Mouse (Mus musculus) forebrain, postnatal 0 days (tissue): ENCODE results near the gene Dhcr7. TPM values are rescaled to one million over a fixed set of nuclear protein-coding genes. Genes with fewer than 3 reads are reported as not detected.

Experiments used
- ATAC-seq: fragments of 200-750 bp; cut with Nextera tagmentation; 2 replicates; pipeline ENCODE4 v1.8.0; 2017; ENCODE audit warnings: mild to moderate bottlenecking, moderate library complexity
- DNase-seq: peaks from one replicate; pipeline ENCODE4 v3.0.0-alpha.2; 2015
- H3K27ac ChIP-seq: fragments of 300-500 bp; sonication (generic); 2 replicates; pipeline ENCODE4 v1.5.1; 2014; ENCODE audit warnings: low read depth, mild to moderate bottlenecking, antibody characterized with exemption, low read length, moderate library complexity, mixed read lengths
- H3K27me3 ChIP-seq: fragments of 300-500 bp; sonication (generic); 2 replicates; pipeline ENCODE4 v1.6.1; 2014; ENCODE audit warnings: mild to moderate bottlenecking, low read length, mixed read lengths; ENCODE audit not compliant: insufficient read depth
- H3K36me3 ChIP-seq: fragments of 300-500 bp; sonication (generic); 2 replicates; pipeline ENCODE4 v1.6.1; 2014; ENCODE audit warnings: mild to moderate bottlenecking, moderate library complexity; ENCODE audit not compliant: insufficient read depth
- H3K4me1 ChIP-seq: fragments of 300-500 bp; sonication (generic); 2 replicates; pipeline ENCODE4 v1.6.1; 2014; ENCODE audit warnings: antibody characterized with exemption; ENCODE audit not compliant: insufficient read depth
- H3K4me2 ChIP-seq: fragments of 300-500 bp; sonication (generic); 2 replicates; pipeline ENCODE4 v1.6.1; 2014; ENCODE audit warnings: low read depth, mild to moderate bottlenecking, moderate library complexity
- H3K4me3 ChIP-seq: fragments of 300-500 bp; sonication (generic); 2 replicates; pipeline ENCODE4 v1.5.1; 2014; ENCODE audit warnings: low read depth, low read length, mixed read lengths
- H3K9ac ChIP-seq: fragments of 300-500 bp; sonication (generic); 2 replicates; pipeline ENCODE4 v1.6.1; 2014; ENCODE audit warnings: mild to moderate bottlenecking
- H3K9me3 ChIP-seq: fragments of 300-500 bp; sonication (generic); 2 replicates; pipeline ENCODE4 v1.6.1; 2016; ENCODE audit warnings: low read length
- CTCF ChIP-seq: sonication (generic); IDR thresholded peaks from 2 replicates; pipeline ENCODE4 v1.5.1; 2016; ENCODE audit warnings: antibody characterized with exemption, control low read depth, low read depth
- WGBS: fragments of 180-500 bp; shearing (Covaris S2); extraction: QIAGEN DNeasy Blood & Tissue Kit; methylation state at CpG from one replicate; pipeline ENCODE4 v1.1.7; 2014; 5-methylcytosine and 5-hydroxymethylcytosine counted together
- polyA plus RNA-seq: library from polyadenylated mRNA; unstranded; fragments of >200 nt; fragmentation: Nextera tagmentation; extraction: Ambion mirVana; gene quantifications from 2 replicates; pipeline ENCODE4 v1.2.1, GENCODE M21; 2015
- total RNA-seq: library from RNA; depleted of rRNA; stranded (reverse); fragments of >200 nt; gene quantifications from 2 replicates; pipeline ENCODE4 v1.2.3, GENCODE M21; 2014

Dhcr7 gene
- total and polyA plus RNA-seq, 2 experiments from 2014 or later, result 52.7 to 75.4 TPM

GRCm38 (mm10) chr7:143833581-143834190 lies 10.7 kb downstream of the Dhcr7 start:
- ATAC-seq, result no peak
- Histone ChIP-seq H3K4me3 (no peak overlapping the region), H3K36me3 (peaks cover 17% of the 10 kb centered on the region), H3K27me3 (no peaks in the 10 kb centered on the region), H3K9me3 (no peaks in the 10 kb centered on the region), H3K9ac (no peak overlapping the region), H3K4me2 (no peak overlapping the region), H3K4me1 (peaks cover 34% of the 10 kb centered on the region), H3K27ac (no peak overlapping the region)
- no peak for DNase-seq
- TF ChIP-seq CTCF, result no peak
- WGBS, result 81% methylated on average over 6 of the region's 6 CpGs

GRCm38 (mm10) chr7:143834316-143834715 lies 11.4 kb downstream of the Dhcr7 start:
- Histone ChIP-seq H3K27me3 (no peaks in the 10 kb centered on the region), H3K4me2 (no peak overlapping the region), H3K4me3 (no peak overlapping the region), H3K36me3 (peaks cover 21% of the 10 kb centered on the region), H3K9ac (no peak overlapping the region), H3K27ac (no peak overlapping the region), H3K9me3 (no peaks in the 10 kb centered on the region), H3K4me1 (peaks cover 34% of the 10 kb centered on the region)
- ATAC-seq (no peak), DNase-seq (no peak)
- no peak for TF ChIP-seq CTCF
- 95% methylated on average over 2 of the region's 2 CpGs for WGBS

GRCm38 (mm10) chr7:143834972-143835371 lies 12.0 kb downstream of the Dhcr7 start:
- Histone ChIP-seq H3K4me1 (peaks cover 34% of the 10 kb centered on the region), H3K9me3 (no peaks in the 10 kb centered on the region)

GRCm38 (mm10) chr7:143837705-143838358 lies 14.9 kb downstream of the Dhcr7 start:
- H3K36me3 ChIP-seq, result peaks cover 54% of the 10 kb centered on the region

More at GRCm38 (mm10) chr7:143834972-143835371, 12.0 kb downstream of the Dhcr7 start:
- no peak overlapping the region for H3K4me3 ChIP-seq
- H3K9ac ChIP-seq, result no peak overlapping the region
- no peak overlapping the region for H3K4me2 ChIP-seq
- WGBS, result 73% methylated on average over 3 of the region's 3 CpGs
- peaks cover 26% of the 10 kb centered on the region for H3K36me3 ChIP-seq
- no peaks in the 10 kb centered on the region for H3K27me3 ChIP-seq
- TF ChIP-seq CTCF, result no peak
- no peak for DNase-seq
- H3K27ac ChIP-seq, result no peak overlapping the region
- no peak for ATAC-seq

GRCm38 (mm10) chr7:143840121-143840520 lies 17.2 kb downstream of the Dhcr7 start:
- Histone ChIP-seq H3K4me1 (0 out of 2 replicates have a peak, but pooled peaks cover under 1% of the 10 kb centered on the region), H3K27ac (no peak overlapping the region), H3K36me3 (peaks cover 77% of the 10 kb centered on the region), H3K9ac (no peak overlapping the region), H3K27me3 (no peaks in the 10 kb centered on the region), H3K4me2 (no peak overlapping the region), H3K9me3 (no peaks in the 10 kb centered on the region), H3K4me3 (no peak overlapping the region)
- DNase-seq (no peak), ATAC-seq (no peak)
- WGBS, result 93% methylated on average over 5 of the region's 5 CpGs
- TF ChIP-seq CTCF, result no peak

More at GRCm38 (mm10) chr7:143837705-143838358, 14.9 kb downstream of the Dhcr7 start:
- no peaks in the 10 kb centered on the region for H3K9me3 ChIP-seq
- ATAC-seq, result no peak
- no peaks in the 10 kb centered on the region for H3K27me3 ChIP-seq
- no peak overlapping the region for H3K4me3 ChIP-seq
- no peak for TF ChIP-seq CTCF
- no peak overlapping the region for H3K27ac ChIP-seq
- H3K4me2 ChIP-seq, result no peak overlapping the region
- no peak for DNase-seq
- peaks cover 14% of the 10 kb centered on the region for H3K4me1 ChIP-seq
- H3K9ac ChIP-seq, result no peak overlapping the region
- WGBS, result 92% methylated on average over 3 of the region's 3 CpGs

- ATAC-seq, result no peak
- 97% methylated on average over 8 of the region's 8 CpGs for WGBS
- Histone ChIP-seq H3K9ac (no peak overlapping the region), H3K4me2 (no peak overlapping the region), H3K4me3 (no peak overlapping the region), H3K27me3 (no peaks in the 10 kb centered on the region), H3K9me3 (no peaks in the 10 kb centered on the region), H3K4me1 (no peaks in the 10 kb centered on the region), H3K27ac (no peak overlapping the region), H3K36me3 (peaks cover 88% of the 10 kb centered on the region)
- no peak for TF ChIP-seq CTCF
- no peak for DNase-seq
These were observed 18.4 kb downstream of the Dhcr7 start for GRCm38 (mm10) chr7:143841301-143841700.

GRCm38 (mm10) chr7:143848127-143848767 lies 25.3 kb downstream of the Dhcr7 start:
- H3K4me2 ChIP-seq, result no peak overlapping the region
- H3K9ac ChIP-seq, result no peak overlapping the region
- no peak overlapping the region for H3K27ac ChIP-seq
- 90% methylated on average over 5 of the region's 5 CpGs for WGBS
- peaks cover 57% of the 10 kb centered on the region for H3K36me3 ChIP-seq
- DNase-seq (no peak), ATAC-seq (no peak)
- H3K27me3 ChIP-seq, result no peaks in the 10 kb centered on the region
- no peaks in the 10 kb centered on the region for H3K9me3 ChIP-seq
- H3K4me3 ChIP-seq, result no peak overlapping the region
- no peaks in the 10 kb centered on the region for H3K4me1 ChIP-seq
- no peak for TF ChIP-seq CTCF
